Mouse (Mus musculus): ENCODE data around the gene Pdzrn3.

The Pdzrn3 gene

DNA sequence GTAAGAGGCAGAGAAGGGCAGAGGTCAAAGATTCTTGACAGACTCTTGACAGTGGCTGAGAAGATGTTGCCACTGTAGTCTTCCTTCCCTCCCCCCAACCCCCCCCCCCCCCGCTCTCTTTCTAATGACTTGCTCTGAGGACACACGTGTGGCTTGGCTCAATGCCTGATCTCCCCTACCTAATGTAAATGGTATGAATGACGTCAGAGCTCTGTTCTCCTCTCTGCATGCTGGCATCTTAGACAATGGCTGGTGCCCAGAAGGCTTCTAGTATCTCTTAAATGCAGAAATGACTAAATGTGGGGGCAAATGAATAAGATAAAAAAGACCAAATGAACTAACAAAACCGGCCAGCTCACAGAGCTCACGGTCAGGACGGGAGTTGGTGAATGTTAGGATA lies 49.2 kb downstream of the Pdzrn3 start:
- DNase-seq (ENCODE audit: low read depth, low spot score): no peak

DNA sequence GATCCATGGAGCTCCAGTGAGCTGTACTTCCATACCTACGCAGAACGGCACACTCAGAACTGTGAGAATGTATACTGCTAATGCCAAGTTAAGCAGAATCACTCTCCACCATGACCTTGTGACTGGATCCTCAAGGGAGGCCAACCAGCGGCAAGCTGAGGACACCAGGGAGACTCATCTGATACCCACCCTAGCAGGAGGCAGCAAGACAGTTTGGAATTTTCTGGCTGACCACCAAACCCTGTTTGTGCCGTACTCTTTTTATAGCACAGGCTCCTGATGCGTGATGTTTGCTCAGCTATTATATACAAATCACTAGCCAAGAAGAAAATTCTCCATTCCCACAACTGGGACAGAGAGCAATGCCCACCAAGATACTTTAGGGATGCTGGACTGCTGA lies 50.0 kb downstream of the Pdzrn3 start:
- DNase-seq (ENCODE audit: low read depth, low spot score): no peak

- DNase-seq (ENCODE audit: low read depth, low spot score): no peak
These were observed 50.5 kb downstream of the Pdzrn3 start for GRCm38 (mm10) chr6:101327196-101327595.

- no peak for DNase-seq (ENCODE audit: low read depth, low spot score)
These were observed 51.7 kb downstream of the Pdzrn3 start for GRCm38 (mm10) chr6:101325842-101326639.

GRCm38 (mm10) chr6:101322580-101322979 lies 55.1 kb downstream of the Pdzrn3 start:
- no peak for DNase-seq (ENCODE audit: low read depth, low spot score)

- no peak for DNase-seq (ENCODE audit: low read depth, low spot score)
These were observed 57.3 kb downstream of the Pdzrn3 start for GRCm38 (mm10) chr6:101320386-101320785.

- DNase-seq (ENCODE audit: low read depth, low spot score): no peak
These were observed 58.2 kb downstream of the Pdzrn3 start for GRCm38 (mm10) chr6:101319374-101319967.

DNA sequence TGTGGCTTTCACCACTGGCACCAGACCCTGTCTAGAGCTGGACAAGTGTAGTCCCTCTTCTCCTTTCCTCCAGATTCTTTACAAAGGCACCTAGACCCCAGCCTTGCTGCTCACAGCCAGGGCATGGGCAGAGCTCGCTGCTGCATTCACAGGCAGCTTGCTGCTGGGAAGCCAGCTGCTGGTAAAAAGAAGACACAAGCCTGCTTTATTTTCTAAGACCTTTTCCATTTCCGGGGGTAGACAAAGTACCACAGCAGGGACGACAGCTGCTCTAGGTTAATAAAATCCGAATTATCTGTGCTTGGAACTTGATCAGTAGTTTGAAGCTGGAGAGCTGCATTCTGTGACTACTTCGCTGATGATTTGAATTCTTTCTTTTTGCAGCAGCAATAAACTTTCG lies 59.2 kb downstream of the Pdzrn3 start:
- no peak for DNase-seq (ENCODE audit: low read depth, low spot score)

- no peak for DNase-seq (ENCODE audit: low read depth, low spot score)
These were observed 66.3 kb downstream of the Pdzrn3 start for GRCm38 (mm10) chr6:101311446-101311845.

DNA sequence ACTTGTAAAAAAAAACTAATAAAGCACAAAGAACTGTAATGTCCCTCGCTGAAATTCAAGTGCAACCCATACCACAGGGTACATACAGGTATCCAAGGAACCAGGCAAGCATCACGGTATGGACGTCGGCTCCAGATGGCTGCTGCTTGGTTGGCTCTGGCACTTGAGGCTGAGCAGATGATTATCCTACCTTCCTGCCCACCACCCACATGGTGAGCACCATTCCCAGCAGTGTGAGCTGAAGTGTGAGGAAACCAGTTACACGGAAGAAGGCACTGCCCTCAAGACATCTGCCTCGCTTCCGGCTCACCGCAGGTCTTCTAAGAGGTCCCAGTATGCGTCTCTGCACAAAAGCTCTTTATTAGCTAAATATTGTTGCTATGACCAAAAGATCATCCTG lies 67.2 kb downstream of the Pdzrn3 start:
- no peak for DNase-seq (ENCODE audit: low read depth, low spot score)

DNA sequence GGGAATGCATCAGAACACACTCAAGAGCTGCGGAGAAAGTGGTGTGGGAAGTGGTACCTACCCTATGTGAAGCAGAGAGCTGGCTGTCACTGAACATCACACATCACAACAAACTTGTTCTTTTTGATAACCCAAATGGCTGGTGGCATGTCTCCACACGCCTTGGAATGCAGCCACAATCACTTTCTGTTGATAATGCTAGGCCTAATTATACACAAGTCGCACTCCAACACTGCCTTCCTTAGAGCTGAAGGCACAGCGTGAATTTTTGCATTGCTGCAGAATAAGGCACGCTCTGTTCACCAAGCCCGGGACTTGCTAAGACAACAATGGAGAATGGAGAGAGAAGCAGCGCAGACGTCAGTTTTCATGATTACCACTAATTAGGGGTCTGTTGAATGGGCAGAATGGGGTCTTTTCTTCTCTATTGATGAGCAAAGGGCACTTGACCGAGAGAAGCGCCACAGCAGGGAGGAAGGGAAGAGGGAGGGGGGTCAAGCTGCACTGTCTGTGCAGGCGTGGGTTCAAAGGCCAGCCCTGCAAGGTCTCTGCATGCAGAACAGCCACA lies 69.6 kb downstream of the Pdzrn3 start:
- DNase-seq (ENCODE audit: low read depth, low spot score): no peak

DNA sequence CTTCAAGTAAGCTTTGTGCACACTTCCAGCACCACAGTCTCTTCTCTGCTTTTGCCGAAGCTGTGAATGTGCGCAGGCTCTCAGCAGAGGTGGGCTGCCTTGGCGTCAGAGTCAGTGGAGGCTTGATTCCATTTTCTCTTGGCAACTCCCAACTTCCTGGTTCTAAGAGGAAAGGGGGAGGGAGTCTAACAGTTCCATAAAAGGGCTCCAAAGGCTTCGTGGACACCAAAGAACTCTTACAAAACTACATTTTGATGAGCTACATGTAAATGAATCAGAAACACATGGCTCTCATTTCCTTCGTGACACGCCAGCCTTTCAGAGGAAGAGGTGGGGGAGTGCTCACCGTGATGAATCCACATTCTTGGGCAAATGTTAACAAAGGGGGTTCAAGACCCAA lies 70.9 kb downstream of the Pdzrn3 start:
- no peak for DNase-seq (ENCODE audit: low read depth, low spot score)

- no peak for DNase-seq (ENCODE audit: low read depth, low spot score)
These were observed 72.2 kb downstream of the Pdzrn3 start for GRCm38 (mm10) chr6:101305543-101305942.

DNA sequence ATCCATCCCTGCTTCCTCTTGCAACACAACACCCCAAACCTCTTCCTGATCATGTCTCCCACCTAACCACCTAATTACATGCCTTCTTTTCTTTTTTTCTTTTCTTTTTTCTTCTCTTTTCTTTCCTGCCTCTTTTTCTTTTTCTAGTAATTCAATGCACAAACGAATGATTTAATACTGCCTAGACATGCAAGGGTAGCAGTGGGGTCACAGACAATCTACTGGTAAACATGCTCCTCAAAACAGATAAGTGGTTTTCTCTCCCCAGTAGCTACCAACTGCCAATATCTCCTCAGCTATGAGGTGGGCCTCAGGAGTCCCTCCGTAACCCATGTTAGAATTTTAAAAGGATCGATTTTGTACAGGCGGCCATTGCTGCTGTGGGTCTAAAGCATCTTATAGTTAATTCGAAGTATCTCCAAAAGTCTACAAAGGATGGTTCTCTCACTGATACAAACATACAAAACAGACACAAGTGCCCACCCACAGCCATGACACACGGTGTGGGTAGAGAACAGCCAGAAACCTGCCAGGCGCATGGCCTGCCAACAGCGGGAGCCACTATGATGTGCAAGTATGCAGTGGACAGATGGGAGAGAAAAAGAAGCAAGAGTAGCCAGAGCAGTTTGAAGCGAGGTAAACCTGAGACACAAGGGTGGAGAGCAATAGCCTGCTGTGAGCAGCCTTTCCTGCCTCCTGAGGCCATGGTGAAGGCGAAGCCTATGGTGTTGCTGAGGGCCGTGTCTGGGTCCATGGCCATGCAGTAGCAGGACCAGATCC lies 73.5 kb downstream of the Pdzrn3 start:
- no peak for DNase-seq (ENCODE audit: low read depth, low spot score)

GRCm38 (mm10) chr6:101303501-101303900 lies 74.2 kb downstream of the Pdzrn3 start:
- no peak for DNase-seq (ENCODE audit: low read depth, low spot score)

- no peak for DNase-seq (ENCODE audit: low read depth, low spot score)
These were observed 76.5 kb downstream of the Pdzrn3 start for GRCm38 (mm10) chr6:101301154-101301553.

GRCm38 (mm10) chr6:101299434-101299833 lies 78.3 kb downstream of the Pdzrn3 start:
- no peak for DNase-seq (ENCODE audit: low read depth, low spot score)

DNA sequence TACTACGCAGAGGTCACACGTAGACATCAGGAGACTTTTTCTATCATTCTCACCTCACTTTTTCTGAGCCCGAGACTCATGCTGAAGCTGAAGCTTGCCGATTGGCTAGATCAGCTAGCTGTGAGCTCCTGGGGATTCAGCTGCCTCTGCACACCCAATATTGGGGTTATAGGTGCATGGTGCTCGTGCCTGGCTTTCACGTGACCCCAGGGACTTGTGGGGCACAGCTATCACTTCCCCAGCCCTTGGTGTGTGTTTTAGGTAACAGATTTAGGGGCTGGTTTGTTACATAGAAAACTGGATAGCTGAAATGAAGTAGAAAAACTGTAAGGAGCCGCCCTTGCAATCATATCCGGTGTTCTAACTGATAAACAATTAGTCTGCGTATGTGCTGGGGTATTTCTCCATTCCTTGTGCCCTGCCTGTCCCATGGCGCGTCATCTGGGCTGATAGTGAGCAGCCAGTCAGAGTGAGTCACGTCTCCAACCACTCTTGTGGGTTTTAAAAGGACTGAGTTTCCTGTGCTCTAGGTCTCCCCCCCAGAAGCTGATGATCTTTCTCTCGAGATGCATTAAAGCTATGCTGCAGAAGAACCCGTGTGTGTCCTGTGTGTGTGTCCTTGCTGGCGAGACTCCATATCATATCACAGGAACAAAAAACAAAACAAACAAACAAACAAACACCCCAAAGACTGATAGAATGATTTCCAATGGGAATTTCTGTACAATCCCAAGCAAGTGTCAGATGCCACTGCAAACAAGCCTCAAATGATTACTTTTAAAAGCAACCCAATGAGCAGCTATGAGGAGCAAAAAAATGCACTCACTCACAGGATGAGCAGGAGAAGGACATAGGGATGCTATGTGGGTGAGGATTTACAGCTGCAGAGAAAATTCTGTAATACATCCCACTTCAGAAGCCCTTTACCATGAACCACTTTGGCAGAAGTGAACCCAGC lies 79.9 kb downstream of the Pdzrn3 start:
- no peak for DNase-seq (ENCODE audit: low read depth, low spot score)

- DNase-seq (ENCODE audit: low read depth, low spot score): no peak
These were observed 80.7 kb downstream of the Pdzrn3 start for GRCm38 (mm10) chr6:101296997-101297396.

GRCm38 (mm10) chr6:101296280-101296679 lies 81.4 kb downstream of the Pdzrn3 start:
- no peak for DNase-seq (ENCODE audit: low read depth, low spot score)

DNA sequence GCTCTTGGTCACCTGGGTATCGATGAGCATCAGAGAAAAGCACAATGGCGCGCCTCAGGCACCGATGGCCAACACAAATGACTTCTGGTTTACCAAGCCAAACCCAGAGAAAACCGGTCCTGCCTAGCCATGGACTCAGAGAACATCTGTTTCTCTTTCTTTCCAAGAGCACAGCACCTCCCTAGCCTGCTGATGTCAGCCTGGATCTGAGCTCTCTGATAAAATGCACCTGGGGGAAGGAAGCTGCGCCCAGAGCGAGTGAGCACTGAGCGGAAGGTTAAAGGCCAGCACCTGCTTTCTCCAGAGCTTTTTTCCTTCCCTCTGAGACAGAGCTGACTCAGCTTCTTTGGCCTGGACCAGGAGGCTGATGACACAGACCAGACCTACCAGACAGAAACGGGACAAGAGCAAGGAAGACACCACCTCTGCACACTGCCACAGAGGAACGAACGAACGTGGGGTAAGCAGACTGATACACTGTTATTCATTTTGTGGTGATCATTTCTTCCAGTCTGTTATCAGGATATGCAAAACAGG lies 84.6 kb downstream of the Pdzrn3 start:
- DNase-seq (ENCODE audit: low read depth, low spot score): no peak

Data from WW6 (cell line).